Mouse (Mus musculus): ENCODE data around the gene Lgals3bp.
A peak's percentile ranks its signal among the peaks of the same experiment; 100 is the strongest.

GRCm38 (mm10) chr11:118423266-118423971, 21.5 kb upstream of the Lgals3bp start:
- TF ChIP-seq CTCF (conservative IDR thresholded peaks at IDR 0.05 in 1 of 2, IDR thresholded peaks at IDR 0.05 in 1 of 2; ENCODE audit: low read depth in 2 of 2, low read length in 2 of 2) (peak; percentile 84 to 96), ZC3H11A (IDR thresholded peaks at IDR 0.05; ENCODE audit: low read depth, low read length) (no peak; the same call in 1 of the 2 replicates), POLR2A (IDR thresholded peaks at IDR 0.05; ENCODE audit: low read depth, low read length) (no peak), MAX (IDR thresholded peaks at IDR 0.05; ENCODE audit: low read length) (no peak), MYC (IDR thresholded peaks at IDR 0.05; ENCODE audit: low read depth, low read length) (no peak), EP300 (IDR thresholded peaks at IDR 0.05; ENCODE audit: low read length) (no peak), TCF12 (IDR thresholded peaks at IDR 0.05; ENCODE audit: low read depth, low read length) (no peak), JUND (conservative IDR thresholded peaks at IDR 0.05; ENCODE audit: low read depth, low read length) (no peak), MAZ (IDR thresholded peaks at IDR 0.05; ENCODE audit: low read depth, low read length) (no peak), MXI1 (IDR thresholded peaks at IDR 0.05; ENCODE audit: low read depth, low read length) (no peak), CHD2 (IDR thresholded peaks at IDR 0.05; ENCODE audit: low read length) (no peak), CHD1 (IDR thresholded peaks at IDR 0.05; ENCODE audit: low read depth, low read length) (no peak), E2F4 (IDR thresholded peaks at IDR 0.05; ENCODE audit: insufficient replicate concordance, low read depth, low read length) (no peak)

Measured in CH12.LX (cell line).